Mouse (Mus musculus): ENCODE results near the gene Mrrf. TPM values are rescaled to one million over a fixed set of nuclear protein-coding genes. Genes with fewer than 3 reads are reported as not detected.

Mrrf gene
- polyA plus RNA-seq, 1 experiment = 0.36 TPM

GRCm38 (mm10) chr2:36099739-36100138 is 36.5 kb upstream of the Mrrf start:
- Histone ChIP-seq H3K9me3 (ENCODE audit: control insufficient read depth, low read length) (peaks cover 7% of the 10 kb centered on the region; the same call in 1 of the 2 replicates), H3K4me3 (replicated peaks) (no peak overlapping the region), H3K4me1 (ENCODE audit: control insufficient read depth) (no peaks in the 10 kb centered on the region), H3K36me3 (ENCODE audit: control insufficient read depth) (no peaks in the 10 kb centered on the region), H3K27me3 (ENCODE audit: control insufficient read depth) (peaks cover 100% of the 10 kb centered on the region)
- no peak for TF ChIP-seq GATA1 (IDR thresholded peaks at IDR 0.05; ENCODE audit: low read length)
- no peak for TF ChIP-seq TAL1 (IDR thresholded peaks at IDR 0.05; ENCODE audit: low read length)

DNA sequence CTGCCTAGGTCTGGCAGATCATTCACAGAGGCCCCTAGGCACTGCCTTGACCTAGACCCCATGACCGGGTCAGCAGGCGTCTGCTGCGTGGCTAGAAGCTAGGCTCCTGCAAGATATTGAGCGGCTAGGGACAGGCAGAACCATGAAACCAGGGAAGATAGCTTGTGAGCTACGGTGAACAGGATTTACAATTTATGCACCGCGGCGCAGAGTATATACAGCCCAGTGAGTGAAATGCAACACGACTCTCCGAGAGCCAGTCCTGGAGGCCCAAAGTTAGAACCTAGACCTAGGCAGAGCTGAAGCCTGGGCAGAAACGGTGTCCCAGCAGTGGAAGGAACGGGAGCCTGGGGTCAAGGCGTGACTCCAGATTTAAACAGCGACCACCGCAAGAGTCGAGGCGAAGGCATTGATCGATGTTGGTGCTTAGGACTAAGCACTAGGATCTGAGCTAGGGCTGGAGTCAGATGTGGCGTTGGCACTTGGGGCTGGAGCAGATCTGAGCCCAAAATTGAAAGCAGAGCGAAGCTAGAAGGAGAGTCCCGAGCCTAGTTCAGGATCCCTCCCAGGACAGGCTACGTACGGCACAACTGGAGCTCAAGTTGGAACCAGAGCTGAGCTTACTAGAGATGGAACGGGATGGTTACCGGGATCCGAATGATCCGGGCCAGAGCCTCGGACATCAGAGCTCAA is 34.2 kb upstream of the Mrrf start:
- no peak overlapping the region for H3K4me3 ChIP-seq (replicated peaks)
- H3K27me3 ChIP-seq (ENCODE audit: control insufficient read depth) = peaks cover 100% of the 10 kb centered on the region

GRCm38 (mm10) chr2:36102559-36102946 is 33.6 kb upstream of the Mrrf start:
- TF ChIP-seq TAL1 (IDR thresholded peaks at IDR 0.05; ENCODE audit: low read length) (no peak), GATA1 (IDR thresholded peaks at IDR 0.05; ENCODE audit: low read length) (no peak)
- no peaks in the 10 kb centered on the region for H3K36me3 ChIP-seq (ENCODE audit: control insufficient read depth)
- H3K9me3 ChIP-seq (ENCODE audit: control insufficient read depth, low read length) = peaks cover 7% of the 10 kb centered on the region; the same call in 1 of the 2 replicates
- no peaks in the 10 kb centered on the region for H3K4me1 ChIP-seq (ENCODE audit: control insufficient read depth)
- H3K27me3 ChIP-seq (ENCODE audit: control insufficient read depth) = peaks cover 100% of the 10 kb centered on the region
- no peak overlapping the region for H3K4me3 ChIP-seq (replicated peaks)

More for the DNA sequence above, 34.2 kb upstream of the Mrrf start:
- H3K4me1 ChIP-seq (ENCODE audit: control insufficient read depth) = no peaks in the 10 kb centered on the region
- TF ChIP-seq GATA1 (IDR thresholded peaks at IDR 0.05; ENCODE audit: low read length) (no peak), TAL1 (IDR thresholded peaks at IDR 0.05; ENCODE audit: low read length) (no peak)
- H3K9me3 ChIP-seq (ENCODE audit: control insufficient read depth, low read length) = peaks cover 7% of the 10 kb centered on the region; the same call in 1 of the 2 replicates
- H3K36me3 ChIP-seq (ENCODE audit: control insufficient read depth) = no peaks in the 10 kb centered on the region

DNA sequence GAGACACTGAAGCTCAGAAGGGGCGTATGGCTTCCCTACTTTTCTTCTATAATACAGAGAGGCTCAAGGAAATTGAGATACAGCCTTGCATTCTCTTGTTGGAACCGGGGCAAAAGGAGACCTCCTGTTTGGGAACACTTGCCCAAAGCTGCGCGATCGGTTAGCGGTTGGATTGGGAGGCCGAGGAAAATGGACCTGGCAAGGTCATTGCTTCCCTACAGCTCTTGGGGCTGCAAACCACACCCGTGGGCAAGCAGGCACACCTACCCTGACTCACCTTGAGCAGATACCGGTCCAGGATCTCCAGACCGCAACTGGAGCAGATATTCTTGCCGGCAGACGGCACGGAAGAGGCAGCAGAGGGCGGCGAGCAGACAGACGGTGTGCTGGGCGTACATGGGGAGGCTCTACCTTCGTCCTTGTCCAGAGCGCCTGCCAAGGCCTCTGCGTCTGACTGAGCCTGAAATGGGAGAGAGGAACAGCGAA is 33.1 kb upstream of the Mrrf start:
- peaks cover 7% of the 10 kb centered on the region; the same call in 1 of the 2 replicates for H3K9me3 ChIP-seq (ENCODE audit: control insufficient read depth, low read length)
- no peak for TF ChIP-seq TAL1 (IDR thresholded peaks at IDR 0.05; ENCODE audit: low read length)
- no peak for TF ChIP-seq GATA1 (IDR thresholded peaks at IDR 0.05; ENCODE audit: low read length)
- no peaks in the 10 kb centered on the region for H3K4me1 ChIP-seq (ENCODE audit: control insufficient read depth)
- no peak overlapping the region for H3K4me3 ChIP-seq (replicated peaks)
- H3K36me3 ChIP-seq (ENCODE audit: control insufficient read depth) = no peaks in the 10 kb centered on the region
- H3K27me3 ChIP-seq (ENCODE audit: control insufficient read depth) = peaks cover 100% of the 10 kb centered on the region

GRCm38 (mm10) chr2:36103555-36104367 is 32.4 kb upstream of the Mrrf start:
- Histone ChIP-seq H3K9me3 (ENCODE audit: control insufficient read depth, low read length) (peaks cover 7% of the 10 kb centered on the region; the same call in 1 of the 2 replicates), H3K4me3 (replicated peaks) (no peak overlapping the region), H3K4me1 (ENCODE audit: control insufficient read depth) (no peaks in the 10 kb centered on the region), H3K27me3 (ENCODE audit: control insufficient read depth) (peaks cover 100% of the 10 kb centered on the region), H3K36me3 (ENCODE audit: control insufficient read depth) (no peaks in the 10 kb centered on the region)
- TF ChIP-seq TAL1 (IDR thresholded peaks at IDR 0.05; ENCODE audit: low read length) = no peak
- TF ChIP-seq GATA1 (IDR thresholded peaks at IDR 0.05; ENCODE audit: low read length) = no peak

GRCm38 (mm10) chr2:36104436-36104955 is 31.7 kb upstream of the Mrrf start:
- H3K36me3 ChIP-seq (ENCODE audit: control insufficient read depth) = no peaks in the 10 kb centered on the region
- H3K4me1 ChIP-seq (ENCODE audit: control insufficient read depth) = no peaks in the 10 kb centered on the region
- peaks cover 7% of the 10 kb centered on the region; the same call in 1 of the 2 replicates for H3K9me3 ChIP-seq (ENCODE audit: control insufficient read depth, low read length)
- no peak overlapping the region for H3K4me3 ChIP-seq (replicated peaks)
- peaks cover 100% of the 10 kb centered on the region for H3K27me3 ChIP-seq (ENCODE audit: control insufficient read depth)
- no peak for TF ChIP-seq GATA1 (IDR thresholded peaks at IDR 0.05; ENCODE audit: low read length)
- TF ChIP-seq TAL1 (IDR thresholded peaks at IDR 0.05; ENCODE audit: low read length) = no peak

- H3K9me3 ChIP-seq (ENCODE audit: control insufficient read depth, low read length) = peaks cover 7% of the 10 kb centered on the region; the same call in 1 of the 2 replicates
- no peak within 1 kb of the TSS for H3K4me3 ChIP-seq (replicated peaks)
- peaks cover 99% of the 10 kb centered on the region for H3K27me3 ChIP-seq (ENCODE audit: control insufficient read depth)
- no peaks in the 10 kb centered on the region for H3K4me1 ChIP-seq (ENCODE audit: control insufficient read depth)
- H3K36me3 ChIP-seq (ENCODE audit: control insufficient read depth) = no peaks in the 10 kb centered on the region
- no peak for TF ChIP-seq GATA1 (IDR thresholded peaks at IDR 0.05; ENCODE audit: low read length)
- TF ChIP-seq TAL1 (IDR thresholded peaks at IDR 0.05; ENCODE audit: low read length) = no peak
These were observed 31.0 kb upstream of the Mrrf start, which contains the start of gene Lhx6 for GRCm38 (mm10) chr2:36104956-36105741. Gene Lhx6 (minus strand): TSS chr2:36105408.

GRCm38 (mm10) chr2:36108615-36109014 is 27.6 kb upstream of the Mrrf start:
- Histone ChIP-seq H3K27me3 (ENCODE audit: control insufficient read depth) (peaks cover 84% of the 10 kb centered on the region), H3K4me3 (replicated peaks) (no peak overlapping the region), H3K9me3 (ENCODE audit: control insufficient read depth, low read length) (peaks cover 2% of the 10 kb centered on the region; the same call in 1 of the 2 replicates), H3K36me3 (ENCODE audit: control insufficient read depth) (no peaks in the 10 kb centered on the region), H3K4me1 (ENCODE audit: control insufficient read depth) (no peaks in the 10 kb centered on the region)
- TF ChIP-seq GATA1 (IDR thresholded peaks at IDR 0.05; ENCODE audit: low read length) (no peak), TAL1 (IDR thresholded peaks at IDR 0.05; ENCODE audit: low read length) (no peak)
